Mouse (Mus musculus): ENCODE data around the gene Hcar1. TPM values are rescaled to one million over a fixed set of nuclear protein-coding genes. Genes with fewer than 3 reads are reported as not detected.

Hcar1 gene
- not detected for total RNA-seq (2023)

GRCm38 (mm10) chr5:123879928-123880327, at the start of gene Hcar1:
TSS of gene Hcar1 (minus strand) at chr5:123880020.

DNA sequence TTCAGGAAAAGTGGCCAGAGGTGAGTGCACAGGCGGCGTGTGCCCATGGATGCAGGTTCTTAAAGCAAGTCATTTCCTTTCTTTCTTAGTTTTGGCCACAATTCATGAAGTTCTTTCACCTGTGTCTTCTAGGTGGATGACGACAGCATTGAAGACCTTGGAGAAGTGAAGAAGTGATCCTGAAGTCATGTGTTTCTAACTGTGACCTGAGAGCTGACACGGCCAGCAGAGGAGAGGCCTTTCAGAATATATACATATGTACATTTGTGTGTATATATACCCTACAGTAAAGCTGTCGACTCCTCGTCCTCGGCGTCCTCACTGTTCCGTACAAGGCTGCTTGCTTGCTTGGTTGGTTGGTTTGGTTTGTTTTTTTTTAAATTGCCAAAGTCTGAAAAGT, 47.3 kb upstream of the Hcar1 start, which contains the start of gene Gm43518:
TSS of gene Gm43518 (plus strand) at position 301 of the 400 bp plus-strand sequence.

GRCm38 (mm10) chr5:123906976-123907630, 27.3 kb upstream of the Hcar1 start, which contains the start of gene Denr:
TSS of gene Denr (plus strand) at chr5:123907175.

DNA sequence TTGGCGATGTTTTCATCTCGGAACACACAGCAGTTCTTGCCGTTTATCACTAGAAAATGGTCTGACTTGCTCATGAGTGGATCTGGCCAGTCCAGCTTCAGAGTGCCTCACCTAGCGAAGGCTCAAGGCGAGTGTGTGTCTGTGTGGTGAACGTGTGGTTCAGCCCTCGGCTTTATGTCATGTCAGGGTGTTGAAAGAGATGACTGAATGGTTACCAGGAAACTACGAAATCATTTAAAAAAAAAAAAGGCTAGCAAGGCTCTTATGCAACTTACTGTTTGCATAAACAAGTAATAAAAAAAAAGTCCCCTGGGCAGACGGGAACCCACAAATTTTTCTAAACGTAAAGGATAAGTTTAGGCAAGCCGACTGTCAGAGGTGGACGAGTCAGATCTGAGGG, 14.5 kb downstream of the Hcar1 start, which contains the start of gene Hcar2:
TSS of gene Hcar2 (minus strand) at position 135 of the 400 bp plus-strand sequence.

Other genes with a start within 250 kb of the Hcar1 start
- gene Clip1, start 195.4 kb downstream of the Hcar1 start, total RNA-seq (2023) = 10 to 100 TPM; 83.3 to 95.2 TPM
- 100 to 1,000 TPM in 1 of 2 experiments, 10 to 100 TPM in 1; 99.9 to 105 TPM for gene Zcchc8, start 158.9 kb downstream of the Hcar1 start, total RNA-seq (2023)
- gene Rsrc2, start 130.6 kb downstream of the Hcar1 start, total RNA-seq (2023) = 100 to 1,000 TPM in 1 of 2 experiments, 10 to 100 TPM in 1; 99.0 to 103 TPM
- gene Kntc1, start 130.3 kb downstream of the Hcar1 start, total RNA-seq (2023) = 10 to 100 TPM; 33.8 to 38.0 TPM
- gene Hcar2, start 14.5 kb downstream of the Hcar1 start, total RNA-seq (2023) = 100 to 1,000 TPM in 1 of 2 experiments, 10 to 100 TPM in 1; 93.7 to 125 TPM
- gene Denr, start 27.2 kb upstream of the Hcar1 start, total RNA-seq (2023) = 10 to 100 TPM; 20.1 to 24.9 TPM
- 1 to 10 TPM in 1 of 2 experiments, not detected in 1; 1.4 TPM for gene Gm43518, start 47.4 kb upstream of the Hcar1 start, total RNA-seq (2023)
- 1 to 10 TPM in 1 of 2 experiments, under 1 TPM in 1; 0.31 to 2.5 TPM for gene Ccdc62, start 50.7 kb upstream of the Hcar1 start, total RNA-seq (2023)
- 10 to 100 TPM; 73.4 to 78.7 TPM for gene Hip1r, start 93.6 kb upstream of the Hcar1 start, total RNA-seq (2023)
- gene Vps37b, start 152.2 kb upstream of the Hcar1 start, total RNA-seq (2023) = 10 to 100 TPM; 43.0 to 46.7 TPM
- gene Abcb9, start 215.8 kb upstream of the Hcar1 start, total RNA-seq (2023) = 1 to 10 TPM; 5.4 to 6.5 TPM
- 10 to 100 TPM; 13.0 to 14.2 TPM for gene Ogfod2, start 232.3 kb upstream of the Hcar1 start, total RNA-seq (2023)
- gene Arl6ip4, start 236.1 kb upstream of the Hcar1 start, total RNA-seq (2023) = 10 to 100 TPM; 35.8 to 39.3 TPM

Measured in neutrophil, adult 83 days (primary cell).